Mouse (Mus musculus): ENCODE results near the gene Ntpcr. TPM values are rescaled to one million over a fixed set of nuclear protein-coding genes. Genes with fewer than 3 reads are reported as not detected.

Gene Ntpcr
- polyA plus RNA-seq, 1 experiment from 2014 or later: 42.6 TPM

- Histone ChIP-seq H3K4me3 (replicated peaks) (no peak overlapping the region), H3K27me3 (no peaks in the 10 kb centered on the region), H3K27ac (replicated peaks) (no peak overlapping the region), H3K9ac (no peak overlapping the region), H3K9me3 (replicated peaks) (no peaks in the 10 kb centered on the region), H3K4me2 (replicated peaks) (no peak overlapping the region), H3K4me1 (no peaks in the 10 kb centered on the region), H3K36me3 (no peaks in the 10 kb centered on the region)
- WGBS: 64% methylated on average over 6 of the region's 6 CpGs
- no peak for ATAC-seq (ENCODE audit: insufficient number of reproducible peaks, low FRiP score, low TSS enrichment, low read depth)
Observed at GRCm38 (mm10) chr8:125776800-125777199, 47.0 kb downstream of the Ntpcr start.

- no peak for ATAC-seq (ENCODE audit: insufficient number of reproducible peaks, low FRiP score, low TSS enrichment, low read depth)
- H3K27ac ChIP-seq (replicated peaks): no peak overlapping the region
- H3K4me2 ChIP-seq (replicated peaks): no peak overlapping the region
- no peaks in the 10 kb centered on the region for H3K4me1 ChIP-seq
- 69% methylated on average over 12 of the region's 12 CpGs for WGBS
- H3K4me3 ChIP-seq (replicated peaks): no peak overlapping the region
- H3K27me3 ChIP-seq: no peaks in the 10 kb centered on the region
- H3K9me3 ChIP-seq (replicated peaks): no peaks in the 10 kb centered on the region
- no peak overlapping the region for H3K9ac ChIP-seq
- no peaks in the 10 kb centered on the region for H3K36me3 ChIP-seq
Observed at GRCm38 (mm10) chr8:125777478-125778164, 47.9 kb downstream of the Ntpcr start.

- Histone ChIP-seq H3K4me1 (no peaks in the 10 kb centered on the region), H3K4me2 (replicated peaks) (no peak overlapping the region), H3K36me3 (no peaks in the 10 kb centered on the region), H3K27me3 (no peaks in the 10 kb centered on the region), H3K9ac (no peak overlapping the region), H3K27ac (replicated peaks) (no peak overlapping the region), H3K9me3 (replicated peaks) (no peaks in the 10 kb centered on the region), H3K4me3 (replicated peaks) (no peak overlapping the region)
- ATAC-seq (ENCODE audit: insufficient number of reproducible peaks, low FRiP score, low TSS enrichment, low read depth): no peak
- WGBS: 88% methylated on average over 5 of the region's 5 CpGs
Observed at GRCm38 (mm10) chr8:125778919-125779318, 49.2 kb downstream of the Ntpcr start.

DNA sequence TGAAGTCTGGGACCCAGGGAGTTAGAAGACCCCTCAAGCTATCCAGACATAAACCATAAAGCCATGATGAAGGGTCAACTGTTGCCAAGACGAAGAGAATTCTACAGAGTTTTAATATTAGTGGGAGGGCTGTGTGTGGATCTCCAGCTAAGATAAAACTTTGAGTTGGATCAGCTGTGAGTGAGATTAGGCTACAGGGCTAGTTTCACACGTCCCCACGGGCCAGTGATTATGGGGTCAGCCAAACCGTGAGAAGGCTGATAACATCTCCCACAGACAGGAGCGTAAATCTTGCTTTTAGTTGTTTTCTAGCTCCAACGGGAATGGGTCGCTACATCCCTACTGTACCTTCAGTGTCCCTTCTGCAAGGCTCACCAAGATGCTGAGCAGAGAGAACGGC lies 49.9 kb downstream of the Ntpcr start:
- no peaks in the 10 kb centered on the region for H3K36me3 ChIP-seq
- no peak overlapping the region for H3K27ac ChIP-seq (replicated peaks)
- H3K9me3 ChIP-seq (replicated peaks): no peaks in the 10 kb centered on the region
- H3K4me2 ChIP-seq (replicated peaks): no peak overlapping the region
- H3K9ac ChIP-seq: no peak overlapping the region
- no peaks in the 10 kb centered on the region for H3K27me3 ChIP-seq
- no peak for ATAC-seq (ENCODE audit: insufficient number of reproducible peaks, low FRiP score, low TSS enrichment, low read depth)
- no peak overlapping the region for H3K4me3 ChIP-seq (replicated peaks)
- no peaks in the 10 kb centered on the region for H3K4me1 ChIP-seq
- WGBS: 72% methylated on average over 8 of the region's 8 CpGs

GRCm38 (mm10) chr8:125782161-125782560 lies 52.4 kb downstream of the Ntpcr start:
- WGBS: 59% methylated on average over 3 of the region's 3 CpGs
- ATAC-seq (ENCODE audit: insufficient number of reproducible peaks, low FRiP score, low TSS enrichment, low read depth): no peak
- no peak overlapping the region for H3K4me3 ChIP-seq (replicated peaks)

DNA sequence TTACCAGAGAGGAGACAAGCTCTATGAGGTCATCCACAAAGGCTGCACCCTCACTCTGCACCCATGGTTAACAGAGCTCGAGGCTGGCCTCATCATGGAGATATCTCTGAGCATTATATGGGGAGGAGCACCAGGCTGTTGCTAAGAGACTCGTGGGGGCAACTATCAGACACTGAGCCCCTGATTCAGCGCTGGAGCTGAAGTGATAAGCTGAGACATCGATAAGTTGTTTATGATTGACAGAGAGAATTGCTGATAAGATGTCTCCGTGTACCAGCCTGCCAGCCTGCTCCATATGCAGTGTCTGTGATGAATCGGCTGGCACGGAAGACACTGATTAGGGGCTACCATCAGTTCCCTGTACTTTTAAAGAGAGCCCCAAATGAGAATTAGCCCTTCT lies 57.1 kb downstream of the Ntpcr start:
- no peaks in the 10 kb centered on the region for H3K27me3 ChIP-seq
- no peak overlapping the region for H3K27ac ChIP-seq (replicated peaks)
- WGBS: 79% methylated on average over 7 of the region's 7 CpGs
- no peaks in the 10 kb centered on the region for H3K9me3 ChIP-seq (replicated peaks)
- no peak for ATAC-seq (ENCODE audit: insufficient number of reproducible peaks, low FRiP score, low TSS enrichment, low read depth)
- H3K36me3 ChIP-seq: no peaks in the 10 kb centered on the region
- H3K4me1 ChIP-seq: no peaks in the 10 kb centered on the region
- H3K4me2 ChIP-seq (replicated peaks): no peak overlapping the region
- H3K4me3 ChIP-seq (replicated peaks): no peak overlapping the region
- no peak overlapping the region for H3K9ac ChIP-seq

More at GRCm38 (mm10) chr8:125782161-125782560, 52.4 kb downstream of the Ntpcr start:
- no peak overlapping the region for H3K4me2 ChIP-seq (replicated peaks)
- H3K9ac ChIP-seq: no peak overlapping the region
- no peaks in the 10 kb centered on the region for H3K9me3 ChIP-seq (replicated peaks)
- no peaks in the 10 kb centered on the region for H3K4me1 ChIP-seq
- no peaks in the 10 kb centered on the region for H3K27me3 ChIP-seq
- H3K27ac ChIP-seq (replicated peaks): no peak overlapping the region
- H3K36me3 ChIP-seq: no peaks in the 10 kb centered on the region

GRCm38 (mm10) chr8:125792816-125793455 lies 63.2 kb downstream of the Ntpcr start:
- Histone ChIP-seq H3K9me3 (replicated peaks) (no peaks in the 10 kb centered on the region), H3K4me2 (replicated peaks) (no peak overlapping the region), H3K9ac (no peak overlapping the region), H3K27me3 (no peaks in the 10 kb centered on the region), H3K4me1 (no peaks in the 10 kb centered on the region), H3K4me3 (replicated peaks) (no peak overlapping the region), H3K27ac (replicated peaks) (no peak overlapping the region), H3K36me3 (no peaks in the 10 kb centered on the region)
- no peak for ATAC-seq (ENCODE audit: insufficient number of reproducible peaks, low FRiP score, low TSS enrichment, low read depth)
- 55% methylated on average over 9 of the region's 9 CpGs for WGBS

DNA sequence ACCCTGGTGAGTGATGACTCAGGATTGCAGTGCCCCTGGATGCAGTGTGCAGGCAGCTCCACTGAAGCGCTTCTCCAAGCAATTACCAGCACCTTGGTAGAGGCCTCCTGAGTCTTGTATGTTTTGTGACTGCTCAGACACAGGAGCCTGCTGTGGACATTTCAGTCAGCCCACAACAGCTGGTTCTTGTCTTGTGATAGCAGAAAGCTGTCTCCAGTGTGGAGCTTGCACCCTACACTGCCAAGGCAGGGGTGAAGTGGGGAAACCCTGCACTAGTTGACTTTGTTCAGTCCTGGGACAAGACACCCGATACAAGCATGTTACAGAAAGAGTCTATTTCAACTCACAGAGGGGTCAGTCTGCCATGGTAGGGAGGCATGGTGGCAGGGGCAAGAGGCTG lies 65.6 kb downstream of the Ntpcr start:
- no peak for ATAC-seq (ENCODE audit: insufficient number of reproducible peaks, low FRiP score, low TSS enrichment, low read depth)
- Histone ChIP-seq H3K36me3 (no peaks in the 10 kb centered on the region), H3K27ac (replicated peaks) (no peak overlapping the region), H3K4me1 (no peaks in the 10 kb centered on the region), H3K4me2 (replicated peaks) (no peak overlapping the region), H3K9ac (no peak overlapping the region), H3K9me3 (replicated peaks) (no peaks in the 10 kb centered on the region), H3K27me3 (no peaks in the 10 kb centered on the region), H3K4me3 (replicated peaks) (no peak overlapping the region)
- 75% methylated on average over 2 of the region's 2 CpGs for WGBS

DNA sequence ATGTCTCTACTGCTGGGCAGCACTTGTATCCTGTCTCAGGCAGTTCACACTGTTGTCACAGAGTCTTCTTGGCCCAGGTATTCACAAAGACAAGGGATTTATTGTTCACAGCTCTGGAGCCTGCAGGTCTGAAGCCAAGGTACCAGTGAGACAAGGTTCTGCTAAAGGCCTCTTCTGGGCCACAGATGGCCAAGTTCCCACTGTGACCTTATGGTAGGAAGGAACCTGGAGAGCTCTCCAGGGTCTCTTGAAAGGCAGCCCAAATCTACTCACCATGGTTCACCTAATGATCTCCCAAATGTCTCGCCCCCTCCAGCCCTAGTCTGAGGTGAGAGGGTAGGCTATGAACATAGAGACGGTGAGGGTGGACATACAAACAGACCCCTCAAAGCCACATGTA lies 67.2 kb downstream of the Ntpcr start:
- Histone ChIP-seq H3K27me3 (no peaks in the 10 kb centered on the region), H3K9ac (no peak overlapping the region), H3K27ac (replicated peaks) (no peak overlapping the region), H3K4me1 (no peaks in the 10 kb centered on the region), H3K4me3 (replicated peaks) (no peak overlapping the region), H3K36me3 (no peaks in the 10 kb centered on the region), H3K4me2 (replicated peaks) (no peak overlapping the region), H3K9me3 (replicated peaks) (no peaks in the 10 kb centered on the region)
- ATAC-seq (ENCODE audit: insufficient number of reproducible peaks, low FRiP score, low TSS enrichment, low read depth): no peak
- WGBS: 76% methylated on average over 2 of the region's 2 CpGs

Other genes starting within 250 kb of the Ntpcr start
- gene Sipa1l2, start 160.2 kb upstream of the Ntpcr start, polyA plus RNA-seq (2015; fragmentation: Nextera tagmentation; extraction: Ambion mirVana): 12.6 and 12.8 TPM in 2 replicates
- gene Map10, start 60.1 kb upstream of the Ntpcr start, polyA plus RNA-seq (2015; fragmentation: Nextera tagmentation; extraction: Ambion mirVana): 5.7 and 6.9 TPM in 2 replicates
- gene Pcnx2, start 168.4 kb downstream of the Ntpcr start, polyA plus RNA-seq (2015; fragmentation: Nextera tagmentation; extraction: Ambion mirVana): 0.67 and 0.75 TPM in 2 replicates
- gene Map3k21, start 180.5 kb downstream of the Ntpcr start, polyA plus RNA-seq (2015; fragmentation: Nextera tagmentation; extraction: Ambion mirVana): 0.27 and 0.37 TPM in 2 replicates